ENCODE assay signal across 12 mouse cellular contexts in the genomic region with DNA sequence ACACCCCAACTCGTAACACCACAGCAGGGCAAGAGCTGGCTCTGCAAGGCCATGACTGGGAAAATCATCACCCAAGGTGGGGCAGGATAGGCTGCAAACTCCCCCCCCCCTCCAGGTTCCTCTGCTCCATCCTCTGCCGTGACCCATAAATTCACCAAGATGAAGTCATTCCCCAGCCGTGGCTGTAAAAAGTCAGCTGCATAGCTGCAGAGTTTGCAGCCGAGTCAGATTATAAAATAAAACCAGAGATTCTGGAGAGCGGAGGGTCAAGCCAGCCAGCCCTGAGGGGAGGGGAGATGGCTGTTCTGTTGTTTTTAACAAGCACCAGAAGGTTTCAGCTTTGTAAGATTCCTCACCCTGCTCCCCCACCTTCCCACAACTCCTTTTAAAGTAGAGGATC.
DNase-seq lines count a peak whose midpoint lies in the region; ATAC-seq lines count a peak whose summit lies in the region.
"Had no signal": no experiment of that assay in that cellular context is flagged by ENCODE, and none has a peak within 500 bp of the region (broad histone marks: within the 10 kb centered on the region; RNA-seq: fewer than 3 reads in every experiment).

No protein-coding gene starts in this region.

- H3K36me3 ChIP-seq in heart, embryonic 10.5 days = no peaks in the 10 kb centered on the region
- no peaks in the 10 kb centered on the region for H3K36me3 ChIP-seq in stomach, embryonic 16.5 days (ENCODE audit: control insufficient read depth, insufficient read depth, low read length)

- no peaks in the 10 kb centered on the region; the same call in 1 of the 2 replicates for H3K27me3 ChIP-seq in heart, embryonic 10.5 days (ENCODE audit: insufficient read depth, poor library complexity, severe bottlenecking)
- no peaks in the 10 kb centered on the region for H3K27me3 ChIP-seq in stomach, embryonic 16.5 days (ENCODE audit: control insufficient read depth, insufficient read depth, low read length)

- intact Hi-C loops in heart, postnatal 36 days (cut with DNase I) = no loop called here

- no peaks in the 10 kb centered on the region for H3K9me3 ChIP-seq in heart, embryonic 10.5 days
- H3K9me3 ChIP-seq in stomach, embryonic 16.5 days (replicated peaks; ENCODE audit: control insufficient read depth, low read length) = no peaks in the 10 kb centered on the region

- H3K4me1 ChIP-seq in heart, embryonic 10.5 days = peaks cover 37% of the 10 kb centered on the region
- H3K4me1 ChIP-seq in stomach, embryonic 16.5 days (ENCODE audit: control insufficient read depth, insufficient read depth, low read length) = peaks cover 10% of the 10 kb centered on the region

- 55% methylated on average over 5 of the region's 5 CpGs for WGBS in heart, embryonic 10.5 days
- 27% methylated on average over 5 of the region's 5 CpGs for WGBS in stomach, embryonic 16.5 days

- H3K27ac ChIP-seq in heart, embryonic 10.5 days = peak overlapping the region; percentile 62; the same call in 1 of the 2 replicates
- peak overlapping the region; percentile 78 for H3K27ac ChIP-seq in stomach, embryonic 16.5 days (ENCODE audit: low read length)

- H3K9ac ChIP-seq in stomach, embryonic 16.5 days (ENCODE audit: low read length) = peak overlapping the region; percentile 21; the same call in 1 of the 2 replicates

- peak; percentile 41; the same call in 1 of the 2 replicates for ATAC-seq in stomach, embryonic 16.5 days (ENCODE audit: insufficient read depth, low FRiP score)
- ATAC-seq: forebrain, embryonic 16.5 days had no signal

- H3K4me3 ChIP-seq in heart, embryonic 10.5 days = no peak overlapping the region
- H3K4me3 ChIP-seq in stomach, embryonic 16.5 days (replicated peaks; ENCODE audit: low read length) = no peak overlapping the region

- DNase-seq in heart, embryonic 10.5 days (ENCODE audit: low spot score) = no peak
- no peak for DNase-seq in heart, postnatal 36 days
- DNase-seq in kidney, postnatal 4 days = peak; percentile 32 to 47
- no peak for DNase-seq in kidney, postnatal 25 days
- DNase-seq in forelimb bud, embryonic 11.5 days (ENCODE audit: low read depth, low spot score) = peak; percentile 83
- no peak for DNase-seq in cerebellum, adult 9-11 months
- no peak for DNase-seq in spleen, postnatal 36 days (ENCODE audit: low spot score in 2 of 2)
- DNase-seq: cerebellum, postnatal 14 days; lung, adult 18-20 months; thymus, postnatal 36 days had no signal

- no peak overlapping the region for H3K4me2 ChIP-seq in stomach, embryonic 16.5 days (ENCODE audit: low read depth, low read length)

Comparison
In these comparisons a context has a peak if more than half of its experiments do, and no peak if none do; other contexts are left out.
1. DNase-seq: peak in kidney, postnatal 4 days (2 of 2) and forelimb bud, embryonic 11.5 days (single experiment); none in heart, embryonic 10.5 days (single experiment), heart, postnatal 36 days (0 of 2), kidney, postnatal 25 days (0 of 2), cerebellum, adult 9-11 months (single experiment) and spleen, postnatal 36 days (0 of 2).